21 mouse cellular contexts compared by ENCODE assay signal in genomic region chr8:70693636-70694035, GRCm38 (mm10). TPM values are rescaled to one million over a fixed set of nuclear protein-coding genes. Genes with fewer than 3 reads are reported as not detected.
DNase-seq lines count a peak whose midpoint lies in the region; ATAC-seq and TF ChIP-seq lines count a peak whose summit lies in the region.
"Had no signal": no experiment of that assay in that cellular context is flagged by ENCODE, and none has a peak within 500 bp of the region (broad histone marks: within the 10 kb centered on the region; RNA-seq: fewer than 3 reads in every experiment).

No protein-coding gene starts in this region.

- H3K36me3 ChIP-seq in heart, embryonic 13.5 days = no peaks in the 10 kb centered on the region
- no peaks in the 10 kb centered on the region for H3K36me3 ChIP-seq in heart, embryonic 11.5 days (ENCODE audit: control insufficient read depth, insufficient read depth, low read length)
- no peaks in the 10 kb centered on the region for H3K36me3 ChIP-seq in megakaryocyte, embryonic 14.5 days (replicated peaks; ENCODE audit: low read length)
- peaks cover 0 to 4% of the 10 kb centered on the region in 2 experiments; a peak in 2 of 4 replicates for H3K36me3 ChIP-seq in MEL (ENCODE audit: control insufficient read depth in 1 of 2, insufficient read depth in 2 of 2, low read length in 2 of 2)
- H3K36me3 ChIP-seq: liver, embryonic 15.5 days had no signal

- H3K9me3 ChIP-seq in heart, embryonic 13.5 days = no peaks in the 10 kb centered on the region
- no peaks in the 10 kb centered on the region for H3K9me3 ChIP-seq in heart, embryonic 11.5 days (replicated peaks; ENCODE audit: control insufficient read depth, low read length)
- H3K9me3 ChIP-seq in megakaryocyte, embryonic 14.5 days = no peaks in the 10 kb centered on the region
- H3K9me3 ChIP-seq in MEL (replicated peaks; ENCODE audit: insufficient read depth, low read length) = no peaks in the 10 kb centered on the region
- H3K9me3 ChIP-seq: liver, embryonic 15.5 days had no signal

- H3K27ac ChIP-seq in heart, embryonic 13.5 days (replicated peaks) = 0 out of 2 replicates have a peak overlapping the region, but pooled peaks have one; percentile 12
- H3K27ac ChIP-seq in heart, embryonic 11.5 days (ENCODE audit: low read depth, low read length) = no peak overlapping the region
- no peak overlapping the region for H3K27ac ChIP-seq in MEL (ENCODE audit: control insufficient read depth, low read depth, low read length)
- H3K27ac ChIP-seq: hindbrain, embryonic 14.5 days; kidney, postnatal 0 days; liver, embryonic 15.5 days had no signal

- peak; percentile 46 for DNase-seq in MEL (ENCODE audit: low read depth, low spot score)
- DNase-seq in naive thymus-derived CD4-positive, alpha-beta T cell, adult 2 months (ENCODE audit: low read depth) = peak; percentile 43
- no peak for DNase-seq in gastrocnemius, adult 8-10 months (ENCODE audit: low spot score in 2 of 2)
- DNase-seq: cerebellum, adult 18-20 months; forebrain, postnatal 0 days; gastrocnemius, postnatal 25 days; layer of hippocampus, adult 9-11 months had no signal

- peaks cover 61% of the 10 kb centered on the region for H3K4me1 ChIP-seq in heart, embryonic 13.5 days
- H3K4me1 ChIP-seq in heart, embryonic 11.5 days (ENCODE audit: control insufficient read depth, insufficient read depth, low read length) = peaks cover 41% of the 10 kb centered on the region
- H3K4me1 ChIP-seq in megakaryocyte, embryonic 14.5 days = peaks cover 66% of the 10 kb centered on the region
- H3K4me1 ChIP-seq in MEL (ENCODE audit: control insufficient read depth in 1 of 2, insufficient read depth in 2 of 2, low read length in 2 of 2) = peaks cover 8 to 29% of the 10 kb centered on the region in 2 experiments

- TF ChIP-seq POLR2A in MEL (IDR thresholded peaks at IDR 0.05; ENCODE audit: control insufficient read depth in 1 of 2, insufficient read depth in 1 of 2, low read depth in 1 of 2, low read length in 2 of 2, poor library complexity in 1 of 2) = no peak

- no peaks in the 10 kb centered on the region for H3K79me2 ChIP-seq in MEL (ENCODE audit: control insufficient read depth, insufficient read depth, low read length, poor library complexity)

- TF ChIP-seq EP300 in MEL (IDR thresholded peaks at IDR 0.05; ENCODE audit: low read depth in 1 of 2, low read length in 2 of 2) = no peak

- no peak for ATAC-seq in heart, embryonic 13.5 days (ENCODE audit: extremely low read depth, insufficient number of reproducible peaks, low FRiP score, low TSS enrichment)
- no peak for ATAC-seq in heart, embryonic 11.5 days (replicated peaks; ENCODE audit: insufficient number of reproducible peaks, low FRiP score, low TSS enrichment)
- ATAC-seq in megakaryocyte, adult 5-6 weeks (ENCODE audit: poor library complexity, severe bottlenecking) = no peak
- ATAC-seq: forebrain, postnatal 0 days; Patski had no signal

- H3K4me3 ChIP-seq in heart, embryonic 13.5 days = no peak overlapping the region
- H3K4me3 ChIP-seq in heart, embryonic 11.5 days (ENCODE audit: low read depth, low read length) = no peak overlapping the region
- peak overlapping the region; percentile 47 for H3K4me3 ChIP-seq in megakaryocyte, embryonic 14.5 days (replicated peaks)
- H3K4me3 ChIP-seq in MEL (ENCODE audit: control insufficient read depth in 1 of 2, insufficient read depth in 1 of 2, low read depth in 2 of 2, low read length in 2 of 2) = no peak overlapping the region
- H3K4me3 ChIP-seq: liver, embryonic 15.5 days had no signal

- no peaks in the 10 kb centered on the region for H3K27me3 ChIP-seq in heart, embryonic 13.5 days (replicated peaks)
- H3K27me3 ChIP-seq in heart, embryonic 11.5 days (ENCODE audit: control insufficient read depth, insufficient read depth, low read length) = no peaks in the 10 kb centered on the region
- H3K27me3 ChIP-seq in megakaryocyte, embryonic 14.5 days (replicated peaks) = peaks cover 3% of the 10 kb centered on the region
- H3K27me3 ChIP-seq in MEL (ENCODE audit: control insufficient read depth in 1 of 2, insufficient read depth in 2 of 2, low read length in 2 of 2) = peaks cover 0 to 3% of the 10 kb centered on the region in 2 experiments; a peak in 1 of 4 replicates
- H3K27me3 ChIP-seq: Patski had no signal

- no peak overlapping the region for H3K9ac ChIP-seq in heart, embryonic 13.5 days
- no peak overlapping the region for H3K9ac ChIP-seq in heart, embryonic 11.5 days (ENCODE audit: low read depth, low read length)
- no peak overlapping the region for H3K9ac ChIP-seq in MEL (ENCODE audit: control insufficient read depth, low read depth, low read length, poor library complexity, severe bottlenecking)
- H3K9ac ChIP-seq: forebrain, postnatal 0 days; hindbrain, embryonic 14.5 days; liver, embryonic 15.5 days had no signal

- no peak for TF ChIP-seq RAD21 in MEL (IDR thresholded peaks at IDR 0.05; ENCODE audit: low read depth, low read length)

- TF ChIP-seq CTCF in MEL (IDR thresholded peaks at IDR 0.05 in 2 of 3, conservative IDR thresholded peaks at IDR 0.05 in 1 of 3; ENCODE audit: control insufficient read depth in 1 of 3, insufficient read depth in 1 of 3, low read depth in 2 of 3, low read length in 3 of 3, poor library complexity in 1 of 3, severe bottlenecking in 1 of 3) = no peak

- 59% methylated on average over 5 of the region's 5 CpGs for WGBS in heart, embryonic 13.5 days
- WGBS in heart, embryonic 11.5 days (ENCODE audit: insufficient replicate concordance) = 61% methylated on average over 5 of the region's 5 CpGs

- no peak overlapping the region for H3K4me2 ChIP-seq in heart, embryonic 13.5 days
- H3K4me2 ChIP-seq in heart, embryonic 11.5 days = no peak overlapping the region
- H3K4me2 ChIP-seq: hindbrain, embryonic 14.5 days; liver, embryonic 15.5 days had no signal

TF ChIP-seq in MEL, 35 proteins besides CTCF, POLR2A, EP300 and RAD21:
- TF ChIP-seq MAX (IDR thresholded peaks at IDR 0.05; ENCODE audit: low read length) (no peak), ELF1 (IDR thresholded peaks at IDR 0.05; ENCODE audit: low read depth, low read length) (peak; percentile 57; the same call in 1 of the 2 replicates)
TF ChIP-seq in MEL: peak in this region for 1.

RNA-seq across cellular contexts. Expression of gene Jund, which starts 5.1 kb away (rescaled TPM):
- 68.6 and 76.9 TPM in 2 replicates for polyA plus RNA-seq in heart, embryonic 13.5 days (2015; fragmentation: Nextera tagmentation; extraction: Ambion mirVana)
- polyA plus RNA-seq in heart, embryonic 11.5 days (2014; fragmentation: Nextera tagmentation; extraction: Ambion mirVana) = 97.8 and 102 TPM in 2 replicates
- polyA plus RNA-seq in megakaryocyte, embryonic 14.5 days (2012; ENCODE audit: insufficient read depth, low replicate concordance) = 972 and 2,520 TPM in 2 replicates
- total RNA-seq in megakaryocyte, adult 5-6 weeks (2015) = 26.7 and 44.1 TPM in 2 replicates
- total RNA-seq in megakaryocyte, adult 5-6 weeks (2017) = 24.0 and 28.9 TPM in 2 replicates
- total RNA-seq in MEL (2012; rRNA removed) = 11.1 and 16.5 TPM in 2 replicates
- polyA plus RNA-seq in MEL (2012; ENCODE audit: insufficient read depth in 1 of 2, insufficient read length in 2 of 2, low read depth in 1 of 2, low replicate concordance in 2 of 2, missing spikeins in 1 of 2) = 10 to 100 TPM in 1 of 2 experiments, not detected in 1; 18.8 TPM
- 10 to 100 TPM; 31.9 to 42.0 (median 38.3) TPM for total RNA-seq in gastrocnemius, adult 8-10 months (2022)

RNA-seq across cellular contexts. Expression of gene Iqcn, which starts 9.6 kb away (rescaled TPM):
- polyA plus RNA-seq in heart, embryonic 13.5 days (2015; fragmentation: Nextera tagmentation; extraction: Ambion mirVana) = not detected in 2 replicates
- polyA plus RNA-seq in heart, embryonic 11.5 days (2014; fragmentation: Nextera tagmentation; extraction: Ambion mirVana) = not detected in 2 replicates
- polyA plus RNA-seq in megakaryocyte, embryonic 14.5 days (2012; ENCODE audit: insufficient read depth, low replicate concordance) = not detected in 2 replicates
- 0.11 and 0.27 TPM in 2 replicates for total RNA-seq in megakaryocyte, adult 5-6 weeks (2015)
- 0.04 TPM in 1 of 2 replicates, not detected in the other for total RNA-seq in megakaryocyte, adult 5-6 weeks (2017)
- total RNA-seq in MEL (2012; rRNA removed) = 0.03 TPM in 1 of 2 replicates, not detected in the other
- polyA plus RNA-seq in MEL (2012; ENCODE audit: insufficient read depth in 1 of 2, insufficient read length in 2 of 2, low read depth in 1 of 2, low replicate concordance in 2 of 2, missing spikeins in 1 of 2) = not detected
- not detected for total RNA-seq in gastrocnemius, adult 8-10 months (2022)
- total RNA-seq: gastrocnemius, postnatal 25 days had no signal
- polyA plus RNA-seq: neural tube, embryonic 14.5 days had no signal

RNA-seq across cellular contexts. Expression of gene Lsm4, which starts 20.6 kb away (rescaled TPM):
- polyA plus RNA-seq in heart, embryonic 13.5 days (2015; fragmentation: Nextera tagmentation; extraction: Ambion mirVana) = 269 and 297 TPM in 2 replicates
- 296 and 308 TPM in 2 replicates for polyA plus RNA-seq in heart, embryonic 11.5 days (2014; fragmentation: Nextera tagmentation; extraction: Ambion mirVana)
- polyA plus RNA-seq in megakaryocyte, embryonic 14.5 days (2012; ENCODE audit: insufficient read depth, low replicate concordance) = 103 and 569 TPM in 2 replicates
- 82.1 and 84.4 TPM in 2 replicates for total RNA-seq in megakaryocyte, adult 5-6 weeks (2015)
- total RNA-seq in megakaryocyte, adult 5-6 weeks (2017) = 106 and 151 TPM in 2 replicates
- 152 and 172 TPM in 2 replicates for total RNA-seq in MEL (2012; rRNA removed)
- 1,000 to 10,000 TPM in 1 of 2 experiments, 100 to 1,000 TPM in 1; 514 to 2,024 TPM for polyA plus RNA-seq in MEL (2012; ENCODE audit: insufficient read depth in 1 of 2, insufficient read length in 2 of 2, low read depth in 1 of 2, low replicate concordance in 2 of 2, missing spikeins in 1 of 2)
- 10 to 100 TPM; 64.4 to 75.4 (median 70.3) TPM for total RNA-seq in gastrocnemius, adult 8-10 months (2022)

RNA-seq across cellular contexts. Expression of gene Gm3336, which starts 24.7 kb away (rescaled TPM):
- polyA plus RNA-seq in heart, embryonic 13.5 days (2015; fragmentation: Nextera tagmentation; extraction: Ambion mirVana) = not detected in 2 replicates
- not detected in 2 replicates for polyA plus RNA-seq in heart, embryonic 11.5 days (2014; fragmentation: Nextera tagmentation; extraction: Ambion mirVana)
- 0.26 TPM in 1 of 2 replicates, not detected in the other for polyA plus RNA-seq in megakaryocyte, embryonic 14.5 days (2012; ENCODE audit: insufficient read depth, low replicate concordance)
- total RNA-seq in megakaryocyte, adult 5-6 weeks (2015) = not detected in 2 replicates
- total RNA-seq in megakaryocyte, adult 5-6 weeks (2017) = not detected in 2 replicates
- total RNA-seq in MEL (2012; rRNA removed) = 0.19 and 0.20 TPM in 2 replicates
- under 1 TPM in 1 of 2 experiments, not detected in 1; 0.72 TPM for polyA plus RNA-seq in MEL (2012; ENCODE audit: insufficient read depth in 1 of 2, insufficient read length in 2 of 2, low read depth in 1 of 2, low replicate concordance in 2 of 2, missing spikeins in 1 of 2)
- not detected for total RNA-seq in gastrocnemius, adult 8-10 months (2022)
- total RNA-seq: forebrain, postnatal 0 days; gastrocnemius, postnatal 25 days; left cerebral cortex, postnatal 14 days had no signal
- polyA plus RNA-seq: brain, embryonic 14.5 days; C2C12; cortical plate, adult 2 months; forebrain, postnatal 0 days; heart, embryonic 16.5 days; hindbrain, embryonic 14.5 days; neural tube, embryonic 14.5 days had no signal

RNA-seq across cellular contexts. Expression of gene Pde4c, which starts 29.9 kb away (rescaled TPM):
- polyA plus RNA-seq in heart, embryonic 13.5 days (2015; fragmentation: Nextera tagmentation; extraction: Ambion mirVana) = 0.14 TPM in 1 of 2 replicates, not detected in the other
- polyA plus RNA-seq in heart, embryonic 11.5 days (2014; fragmentation: Nextera tagmentation; extraction: Ambion mirVana) = not detected in 2 replicates
- 0.03 TPM in 1 of 2 replicates, not detected in the other for polyA plus RNA-seq in megakaryocyte, embryonic 14.5 days (2012; ENCODE audit: insufficient read depth, low replicate concordance)
- total RNA-seq in megakaryocyte, adult 5-6 weeks (2015) = not detected in 2 replicates
- total RNA-seq in megakaryocyte, adult 5-6 weeks (2017) = not detected in 2 replicates
- total RNA-seq in MEL (2012; rRNA removed) = 0.65 and 0.75 TPM in 2 replicates
- 1 to 10 TPM in 1 of 2 experiments, not detected in 1; 3.0 TPM for polyA plus RNA-seq in MEL (2012; ENCODE audit: insufficient read depth in 1 of 2, insufficient read length in 2 of 2, low read depth in 1 of 2, low replicate concordance in 2 of 2, missing spikeins in 1 of 2)
- total RNA-seq in gastrocnemius, adult 8-10 months (2022) = 1 to 10 TPM in 2 of 4 experiments, under 1 TPM in 2; 0.65 to 2.3 (median 1.1) TPM

Comparison
In these comparisons a context has a peak if more than half of its experiments do, and no peak if none do; other contexts are left out.
1. DNase-seq: peak in MEL (single experiment) and naive thymus-derived CD4-positive, alpha-beta T cell, adult 2 months (single experiment); none in gastrocnemius, adult 8-10 months (0 of 2).